Mouse (Mus musculus) frontal cortex, postnatal 10 days (tissue): ENCODE data around the gene Cox5a.

ENCODE experiments used
- DNase-seq, 2 experiments: peaks; one replicate each; pipeline ENCODE4 v3.0.0; 2022; ENCODE audit warnings: low spot score in 2 of 2, mixed read lengths in 1 of 2

The Cox5a gene

DNA sequence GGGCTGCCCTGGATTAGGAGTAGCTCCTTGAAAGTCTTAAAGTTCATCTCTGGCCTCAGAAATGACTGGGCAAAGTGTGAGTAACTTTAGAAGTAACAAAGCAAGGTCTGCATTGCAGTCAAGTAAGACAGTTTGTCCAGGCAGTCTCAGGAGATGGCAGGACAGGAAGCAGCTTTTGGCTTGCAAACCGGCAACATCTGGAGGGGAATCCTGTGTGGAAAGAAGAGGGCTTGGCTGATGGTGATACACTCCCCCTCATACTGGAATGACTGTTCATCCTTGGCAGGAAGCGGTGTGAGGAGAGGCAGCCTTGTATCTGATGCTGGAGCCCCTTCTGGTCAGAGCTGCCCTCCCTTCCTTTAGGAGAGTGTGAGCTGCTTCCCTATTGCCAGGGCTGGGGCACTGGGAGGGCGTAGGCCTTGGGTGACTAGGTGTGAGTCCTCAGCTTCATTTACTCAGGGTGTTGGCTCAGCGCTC lies 41.9 kb downstream of the Cox5a start:
- no peak for DNase-seq

DNA sequence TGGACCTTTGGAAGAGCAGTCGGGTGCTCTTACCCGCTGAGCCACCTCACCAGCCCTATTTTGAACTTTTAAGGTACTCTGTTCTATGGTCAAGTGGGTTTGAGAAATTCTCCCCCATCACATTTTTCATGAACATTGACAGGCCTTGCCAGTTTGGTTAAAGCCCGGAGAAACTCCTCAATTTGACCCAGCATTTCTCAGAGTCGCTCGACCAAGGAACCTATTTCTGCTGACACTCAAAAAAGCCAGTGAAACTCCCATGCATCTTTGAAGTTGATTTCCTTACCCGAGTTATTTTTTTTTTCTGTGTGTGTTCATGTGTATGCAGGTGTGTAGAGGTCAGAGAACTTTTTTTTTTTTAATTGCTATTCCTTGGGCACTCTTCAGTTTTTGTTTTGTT lies 43.5 kb downstream of the Cox5a start:
- no peak for DNase-seq

DNA sequence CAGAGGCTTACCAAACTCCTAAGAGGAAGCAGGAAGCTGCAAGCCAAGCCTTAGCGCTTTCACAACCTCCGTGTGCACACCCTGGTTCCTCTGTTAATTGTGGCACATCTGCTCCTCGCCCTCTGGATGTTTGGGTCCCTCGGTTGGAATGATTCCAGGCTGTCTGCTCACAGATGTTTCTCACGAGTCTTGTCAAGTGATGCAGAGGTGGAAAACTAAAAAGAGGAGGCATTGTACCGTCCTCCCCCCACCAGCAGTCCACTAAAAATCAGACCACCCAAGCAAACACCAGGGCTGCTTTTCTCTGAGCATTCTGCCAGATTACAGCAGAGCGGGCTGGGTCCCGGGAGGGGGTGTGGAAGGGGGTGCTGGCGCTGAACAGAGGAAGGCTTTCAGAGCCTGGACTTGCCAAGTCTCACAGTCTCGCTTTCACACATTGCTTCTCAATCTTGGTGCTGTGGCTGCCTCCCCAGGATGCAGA lies 44.7 kb downstream of the Cox5a start:
- DNase-seq = peak; percentile 67 to 84

- no peak for DNase-seq
These were observed 45.8 kb downstream of the Cox5a start for GRCm38 (mm10) chr9:57566846-57567245.

DNA sequence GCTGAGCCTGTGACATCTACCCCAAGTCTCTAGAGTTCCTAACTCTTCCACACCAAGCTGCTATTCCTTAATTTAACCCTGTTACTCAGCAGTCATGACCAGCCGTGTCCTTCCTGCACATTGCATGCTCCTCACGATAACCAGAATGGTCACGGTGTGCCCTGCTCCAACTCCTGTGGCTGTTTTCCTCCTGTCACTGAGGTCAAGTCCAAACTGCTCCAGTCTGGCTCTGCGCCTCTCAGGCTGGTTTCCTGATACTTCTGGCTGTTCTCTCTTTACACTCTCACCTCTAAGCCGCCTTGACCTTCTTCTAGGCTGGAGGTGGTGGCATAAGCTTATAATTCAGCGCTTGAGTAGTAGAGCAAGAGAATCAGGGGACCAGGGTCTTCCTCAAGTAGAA lies 47.4 kb downstream of the Cox5a start:
- DNase-seq = no peak

DNA sequence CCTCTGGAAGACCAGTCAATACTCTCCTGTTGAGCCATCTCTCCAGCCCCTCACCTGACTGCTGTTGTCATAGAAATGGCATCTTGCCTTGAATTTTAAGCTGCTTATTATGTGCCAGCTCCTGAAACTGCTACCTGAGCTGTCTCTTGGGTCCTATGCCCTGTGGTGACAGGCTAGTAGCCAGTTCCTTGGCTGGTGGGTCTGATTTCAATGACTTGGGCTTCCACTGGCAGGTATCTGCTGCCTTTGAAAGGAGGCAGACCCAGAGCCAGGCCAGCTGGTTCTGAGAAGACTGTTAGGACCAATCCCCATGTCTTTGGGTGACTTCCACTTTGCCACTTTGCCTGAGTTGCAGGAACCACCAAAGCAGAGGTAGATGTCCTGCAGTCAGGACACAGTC lies 53.3 kb downstream of the Cox5a start:
- DNase-seq = no peak

DNA sequence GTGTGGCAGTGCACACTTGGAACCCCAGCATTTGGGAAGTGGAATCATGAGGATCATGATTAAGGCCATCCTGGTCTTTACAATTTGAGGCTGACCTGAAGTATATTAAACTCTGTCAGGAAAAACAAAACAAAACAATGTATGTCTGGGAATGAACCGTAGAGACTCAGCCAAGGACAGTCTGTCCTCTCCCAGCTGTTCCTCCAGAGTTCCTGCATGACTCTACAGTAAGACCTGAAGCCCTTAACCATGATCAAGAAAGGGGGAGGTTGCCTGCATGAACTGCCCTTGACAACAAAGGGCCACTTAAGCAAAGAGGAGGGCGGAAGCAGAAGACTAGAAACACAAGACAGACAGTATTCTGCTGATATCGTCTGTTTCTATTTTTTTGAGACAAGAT lies 54.5 kb downstream of the Cox5a start:
- no peak for DNase-seq

DNA sequence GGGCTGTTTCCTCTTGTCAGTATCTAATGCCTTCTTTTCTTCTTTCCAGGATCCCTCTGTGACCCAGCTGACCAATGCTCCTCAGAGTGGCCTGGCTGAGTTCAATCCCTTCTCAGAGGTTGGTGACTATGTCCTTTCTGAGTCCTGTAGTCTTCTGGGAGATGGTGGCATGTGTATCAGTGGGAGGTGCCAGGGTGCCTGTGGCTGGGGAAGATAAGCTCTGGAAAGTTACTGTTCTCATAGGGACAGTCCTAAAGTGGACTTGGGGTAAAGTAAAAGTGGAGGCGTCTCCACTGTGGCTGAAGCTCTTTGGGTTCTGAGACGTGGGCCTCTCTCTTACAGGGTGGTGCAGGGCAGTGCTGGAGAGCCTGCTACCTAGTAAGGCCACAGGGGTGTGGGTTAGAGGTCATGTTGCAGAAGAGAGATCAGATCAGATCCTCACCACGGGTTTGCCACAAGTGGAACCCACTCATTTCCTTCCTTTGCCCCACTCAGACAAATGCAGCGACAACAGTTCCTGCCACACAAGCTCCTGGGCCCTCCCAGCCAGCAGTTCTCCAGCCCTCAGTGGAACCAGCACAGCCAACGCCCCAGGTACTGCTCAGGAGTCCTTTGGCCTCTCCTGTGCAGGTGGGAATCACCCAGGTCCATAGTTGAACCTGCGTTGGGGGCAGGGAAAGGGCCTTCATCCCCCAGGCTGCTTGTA lies 56.2 kb downstream of the Cox5a start:
- no peak for DNase-seq
